In the genomic region with DNA sequence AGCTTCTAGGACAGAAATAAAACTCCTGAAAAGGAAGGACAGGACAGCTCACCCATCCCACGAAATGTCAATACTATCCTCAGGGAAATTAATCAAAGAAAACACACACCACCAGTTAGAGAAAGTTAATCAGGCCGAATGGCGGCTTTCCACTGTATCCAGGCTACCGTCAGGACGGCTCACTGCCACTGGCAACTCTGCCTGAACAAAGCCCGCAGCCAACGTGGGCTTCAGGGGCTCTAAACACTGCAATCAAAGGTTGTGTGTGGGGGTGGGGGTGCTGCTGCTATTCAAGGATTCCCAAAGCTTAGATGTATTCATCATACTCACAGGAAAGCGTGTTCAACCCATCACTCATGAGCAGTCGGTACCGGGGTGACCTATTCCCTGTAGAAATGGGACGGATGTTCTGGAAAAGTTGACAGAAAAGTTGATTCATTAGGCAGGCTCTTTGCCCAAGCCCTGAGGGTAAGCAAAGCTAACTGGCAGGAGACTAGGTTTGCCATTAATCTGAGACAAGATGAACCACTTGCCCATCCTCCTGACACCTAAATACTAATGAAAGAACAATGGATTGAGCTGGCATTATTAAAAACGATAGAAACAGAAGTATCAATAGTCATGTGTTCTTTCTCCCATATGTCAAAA, we compare ENCODE assay signal across 16 mouse cellular contexts. TPM values are rescaled to one million over a fixed set of nuclear protein-coding genes. Genes with fewer than 3 reads are reported as not detected.
DNase-seq lines count a peak whose midpoint lies in the region; ATAC-seq and TF ChIP-seq lines count a peak whose summit lies in the region.
"Had no signal": no experiment of that assay in that cellular context is flagged by ENCODE, and none has a peak within 500 bp of the region (broad histone marks: within the 10 kb centered on the region; RNA-seq: fewer than 3 reads in every experiment).

No protein-coding gene starts in this region.

- H3K9ac ChIP-seq in kidney, postnatal 0 days (ENCODE audit: low read depth, low read length), result no peak overlapping the region
- H3K9ac ChIP-seq in neural tube, embryonic 15.5 days (replicated peaks), result no peak overlapping the region
- H3K9ac ChIP-seq: neural tube, embryonic 13.5 days had no signal

- H3K27me3 ChIP-seq in kidney, postnatal 0 days (ENCODE audit: insufficient read depth, low read length), result no peaks in the 10 kb centered on the region
- no peaks in the 10 kb centered on the region for H3K27me3 ChIP-seq in neural tube, embryonic 15.5 days (replicated peaks)
- H3K27me3 ChIP-seq: neural tube, embryonic 13.5 days had no signal

- TF ChIP-seq CTCF in kidney, postnatal 0 days (IDR thresholded peaks at IDR 0.05; ENCODE audit: low read depth), result no peak

- 82% methylated on average over 12 of the region's 12 CpGs for WGBS in kidney, postnatal 0 days
- 59% methylated on average over 12 of the region's 12 CpGs for WGBS in neural tube, embryonic 15.5 days

- H3K4me2 ChIP-seq in kidney, postnatal 0 days (ENCODE audit: low read length), result no peak overlapping the region
- no peak overlapping the region for H3K4me2 ChIP-seq in neural tube, embryonic 15.5 days
- H3K4me2 ChIP-seq: neural tube, embryonic 13.5 days had no signal

- 0 out of 2 replicates have a peak overlapping the region, but pooled peaks have one; percentile 50 for H3K27ac ChIP-seq in kidney, postnatal 0 days
- H3K27ac ChIP-seq in neural tube, embryonic 15.5 days (replicated peaks), result peak overlapping the region; percentile 54; the same call in 1 of the 2 replicates

- H3K4me1 ChIP-seq in kidney, postnatal 0 days (replicated peaks; ENCODE audit: insufficient read depth, low read length), result no peaks in the 10 kb centered on the region
- 0 out of 2 replicates have a peak, but pooled peaks cover 5% of the 10 kb centered on the region for H3K4me1 ChIP-seq in neural tube, embryonic 15.5 days
- H3K4me1 ChIP-seq: neural tube, embryonic 13.5 days had no signal

- no peak overlapping the region for H3K4me3 ChIP-seq in kidney, postnatal 0 days (replicated peaks; ENCODE audit: low read depth, low read length)
- H3K4me3 ChIP-seq in neural tube, embryonic 15.5 days (replicated peaks), result no peak overlapping the region
- H3K4me3 ChIP-seq: neural tube, embryonic 13.5 days had no signal

- H3K36me3 ChIP-seq in kidney, postnatal 0 days (ENCODE audit: insufficient read depth, low read length), result peaks cover 22% of the 10 kb centered on the region
- H3K36me3 ChIP-seq in neural tube, embryonic 15.5 days, result peaks cover 17% of the 10 kb centered on the region; the same call in 1 of the 2 replicates

- DNase-seq in cerebellum, postnatal 10 days, result peak; percentile 10 to 31
- DNase-seq in cerebellum, postnatal 36 days, result no peak
- DNase-seq in kidney, postnatal 0 days (ENCODE audit: low spot score), result no peak
- DNase-seq in kidney, adult 8-10 months, result no peak
- DNase-seq in neural tube, embryonic 10.5 days (ENCODE audit: extremely low spot score, low spot score), result no peak
- DNase-seq in right cerebral cortex, postnatal 4 days, result no peak
- DNase-seq in right cerebral cortex, postnatal 36 days (ENCODE audit: low spot score in 2 of 2), result no peak
- DNase-seq: cerebellum, adult 11 months; left cerebral cortex, postnatal 4 days; liver; thymus, postnatal 36 days had no signal

- H3K9me3 ChIP-seq in kidney, postnatal 0 days (replicated peaks; ENCODE audit: low read length), result no peaks in the 10 kb centered on the region
- no peaks in the 10 kb centered on the region for H3K9me3 ChIP-seq in neural tube, embryonic 15.5 days (replicated peaks)
- H3K9me3 ChIP-seq: neural tube, embryonic 13.5 days had no signal

- no peak for ATAC-seq in kidney, postnatal 0 days (replicated peaks; ENCODE audit: low FRiP score, low read depth)
- no peak for ATAC-seq in neural tube, embryonic 15.5 days (ENCODE audit: low FRiP score)
- ATAC-seq: activated CD4-positive, CD25-positive, alpha-beta regulatory T cell, adult 4 months; CD4-positive, CD25-positive, alpha-beta regulatory T cell, adult 4 months; lung, postnatal 0 days had no signal

RNA-seq across cellular contexts. Expression of a gene that starts 7.3 kb away (rescaled TPM):
- 70.7 and 85.2 TPM in 2 replicates for polyA plus RNA-seq in kidney, postnatal 0 days (2015; fragmentation: Nextera tagmentation; extraction: Ambion mirVana)
- 51.3 and 71.1 TPM in 2 replicates for polyA plus RNA-seq in neural tube, embryonic 15.5 days (2015; fragmentation: Nextera tagmentation; extraction: Ambion mirVana)

RNA-seq across cellular contexts. Expression of a gene that starts 7.4 kb away (rescaled TPM):
- 9.0 and 9.8 TPM in 2 replicates for polyA plus RNA-seq in kidney, postnatal 0 days (2015; fragmentation: Nextera tagmentation; extraction: Ambion mirVana)
- polyA plus RNA-seq in neural tube, embryonic 15.5 days (2015; fragmentation: Nextera tagmentation; extraction: Ambion mirVana), result 14.6 and 18.7 TPM in 2 replicates

Comparison
In these comparisons a context has a peak if more than half of its experiments do, and no peak if none do; other contexts are left out.
1. DNase-seq: peak in cerebellum, postnatal 10 days (2 of 2); none in cerebellum, postnatal 36 days (0 of 2), kidney, postnatal 0 days (single experiment), kidney, adult 8-10 months (0 of 2), neural tube, embryonic 10.5 days (single experiment), right cerebral cortex, postnatal 4 days (single experiment) and right cerebral cortex, postnatal 36 days (0 of 2).